In genomic region chr11:103116959-103117590, GRCm38 (mm10) we compare ENCODE assay signal across 8 mouse cellular contexts. TPM values are rescaled to one million over a fixed set of nuclear protein-coding genes. Genes with fewer than 3 reads are reported as not detected.
A peak's percentile ranks its signal among the peaks of the same experiment; 100 is the strongest.
DNase-seq lines count a peak whose midpoint lies in the region; ATAC-seq and TF ChIP-seq lines count a peak whose summit lies in the region.

No protein-coding gene starts in this region.

- peak overlapping the region; percentile 72 for H3K4me3 ChIP-seq in ES-Bruce4 (ENCODE audit: low read depth, low read length)
- peak overlapping the region; percentile 49 for H3K4me3 ChIP-seq in forebrain, embryonic 11.5 days (ENCODE audit: low read depth, low read length)
- peak overlapping the region; percentile 77 for H3K4me3 ChIP-seq in layer of hippocampus, adult 2 months

- H3K9me3 ChIP-seq in ES-Bruce4 (replicated peaks; ENCODE audit: control insufficient read depth, insufficient read depth, low read length, poor library complexity, severe bottlenecking), result no peaks in the 10 kb centered on the region
- H3K9me3 ChIP-seq in forebrain, embryonic 11.5 days (ENCODE audit: control insufficient read depth, low read length), result no peaks in the 10 kb centered on the region

- TF ChIP-seq CTCF in ES-Bruce4 (IDR thresholded peaks at IDR 0.05; ENCODE audit: low read depth, low read length), result peak; percentile 48
- peak; percentile 84 for TF ChIP-seq CTCF in layer of hippocampus, adult 2 months (conservative IDR thresholded peaks at IDR 0.05)

- no peaks in the 10 kb centered on the region; the same call in 1 of the 2 replicates for H3K36me3 ChIP-seq in ES-Bruce4 (ENCODE audit: control insufficient read depth, insufficient read depth, low read length, poor library complexity, severe bottlenecking)
- H3K36me3 ChIP-seq in forebrain, embryonic 11.5 days (ENCODE audit: control insufficient read depth, insufficient read depth, low read length), result no peaks in the 10 kb centered on the region

- WGBS in forebrain, embryonic 11.5 days, result under 1% methylated on average over 35 of the region's 35 CpGs

- peak; percentile 11 for TF ChIP-seq POLR2A in ES-Bruce4 (IDR thresholded peaks at IDR 0.05; ENCODE audit: insufficient read depth, low read length)

- no peaks in the 10 kb centered on the region for H3K27me3 ChIP-seq in ES-Bruce4 (ENCODE audit: control insufficient read depth, insufficient read depth, low read length, poor library complexity, severe bottlenecking)
- peaks cover 5% of the 10 kb centered on the region; the same call in 1 of the 2 replicates for H3K27me3 ChIP-seq in forebrain, embryonic 11.5 days (ENCODE audit: control insufficient read depth, insufficient read depth, low read length)

- ATAC-seq in forebrain, embryonic 11.5 days (replicated peaks; ENCODE audit: low FRiP score), result 0 out of 2 replicates have a peak, but pooled peaks have one; percentile 3

- no peak for TF ChIP-seq EP300 in ES-Bruce4 (IDR thresholded peaks at IDR 0.05; ENCODE audit: insufficient read depth, low read depth, low read length)

- intact Hi-C loops in heart, postnatal 14 days (cut with DNase I), result loop anchor here (1.0 kb wide), 2 partner anchors 15 to 42 kb away; partner anchors contain the start of gene Hexim2

- peaks cover 2% of the 10 kb centered on the region for H3K4me1 ChIP-seq in ES-Bruce4 (ENCODE audit: control insufficient read depth, insufficient read depth, low read length)
- peaks cover 19% of the 10 kb centered on the region for H3K4me1 ChIP-seq in forebrain, embryonic 11.5 days (replicated peaks; ENCODE audit: control insufficient read depth, insufficient read depth, low read length)

- H3K9ac ChIP-seq in ES-Bruce4 (ENCODE audit: low read depth, poor library complexity, severe bottlenecking), result peak overlapping the region; percentile 76
- H3K9ac ChIP-seq in forebrain, embryonic 11.5 days (ENCODE audit: low read length), result peak overlapping the region; percentile 73

- no peak overlapping the region for H3K27ac ChIP-seq in ES-Bruce4 (ENCODE audit: insufficient read depth, low read length)
- no peak overlapping the region for H3K27ac ChIP-seq in forebrain, embryonic 11.5 days (ENCODE audit: low read depth, low read length)
- peak overlapping the region; percentile 92 for H3K27ac ChIP-seq in layer of hippocampus, adult 2 months

- peak overlapping the region; percentile 95 for H3K4me2 ChIP-seq in forebrain, embryonic 11.5 days (ENCODE audit: low read depth, low read length, severe bottlenecking)

- DNase-seq in c-Kit-positive CD71-negative TER-119-negative erythroid progenitor cells, embryonic 14.5 days (ENCODE audit: low read depth), result peak; percentile 63
- peak; percentile 82 for DNase-seq in forebrain, embryonic 11.5 days (ENCODE audit: low spot score)
- DNase-seq in heart, postnatal 14 days, result peak; percentile 82 to 84
- DNase-seq in layer of hippocampus, adult 2 months (ENCODE audit: low spot score in 2 of 2), result peak; percentile 70 to 79
- DNase-seq in lung, postnatal 10 days, result peak; percentile 90
- peak; percentile 69 for DNase-seq in ovary, postnatal 10 days (ENCODE audit: low spot score)
- peak; percentile 70 to 80 for DNase-seq in thymus, postnatal 10 days (ENCODE audit: low spot score in 2 of 2)

RNA-seq across cellular contexts. Expression of gene Hexim1, which starts 1.0 kb away (rescaled TPM):
- polyA plus RNA-seq in ES-Bruce4 (2011; ENCODE audit: insufficient read depth, insufficient read length, low read depth, missing spikeins), result 17.2 and 20.1 TPM in 2 replicates
- polyA plus RNA-seq in forebrain, embryonic 11.5 days (2014; fragmentation: Nextera tagmentation; extraction: Ambion mirVana), result 3.9 and 4.6 TPM in 2 replicates
- 10 to 100 TPM; 18.5 to 20.4 TPM for total RNA-seq in heart, postnatal 14 days (2021)
- total RNA-seq in layer of hippocampus, adult 2 months (2021), result 10 to 100 TPM; 48.5 to 50.8 TPM

RNA-seq across cellular contexts. Expression of gene Hexim2, which starts 15.2 kb away (rescaled TPM):
- polyA plus RNA-seq in ES-Bruce4 (2011; ENCODE audit: insufficient read depth, insufficient read length, low read depth, missing spikeins), result 1.7 and 4.5 TPM in 2 replicates
- 8.7 and 9.2 TPM in 2 replicates for polyA plus RNA-seq in forebrain, embryonic 11.5 days (2014; fragmentation: Nextera tagmentation; extraction: Ambion mirVana)
- 1 to 10 TPM; 1.8 to 3.3 TPM for total RNA-seq in heart, postnatal 14 days (2021)
- total RNA-seq in layer of hippocampus, adult 2 months (2021), result 10 to 100 TPM in 1 of 2 experiments, 1 to 10 TPM in 1; 9.7 to 16.0 TPM

RNA-seq across cellular contexts. Expression of gene Acbd4, which starts 15.6 kb away (rescaled TPM):
- 15.0 and 19.4 TPM in 2 replicates for polyA plus RNA-seq in ES-Bruce4 (2011; ENCODE audit: insufficient read depth, insufficient read length, low read depth, missing spikeins)
- 7.8 and 8.1 TPM in 2 replicates for polyA plus RNA-seq in forebrain, embryonic 11.5 days (2014; fragmentation: Nextera tagmentation; extraction: Ambion mirVana)
- total RNA-seq in heart, postnatal 14 days (2021), result 10 to 100 TPM; 30.5 to 34.5 TPM
- total RNA-seq in layer of hippocampus, adult 2 months (2021), result 10 to 100 TPM; 87.1 to 91.0 TPM

RNA-seq across cellular contexts. Expression of gene Plcd3, which starts 15.6 kb away (rescaled TPM):
- 14.7 and 17.5 TPM in 2 replicates for polyA plus RNA-seq in ES-Bruce4 (2011; ENCODE audit: insufficient read depth, insufficient read length, low read depth, missing spikeins)
- 0.69 and 0.86 TPM in 2 replicates for polyA plus RNA-seq in forebrain, embryonic 11.5 days (2014; fragmentation: Nextera tagmentation; extraction: Ambion mirVana)
- total RNA-seq in heart, postnatal 14 days (2021), result 10 to 100 TPM; 19.4 to 20.9 TPM
- total RNA-seq in layer of hippocampus, adult 2 months (2021), result 10 to 100 TPM in 1 of 2 experiments, 1 to 10 TPM in 1; 9.3 to 10.2 TPM

RNA-seq across cellular contexts. Expression of gene Fmnl1, which starts 53.8 kb away (rescaled TPM):
- polyA plus RNA-seq in ES-Bruce4 (2011; ENCODE audit: insufficient read depth, insufficient read length, low read depth, missing spikeins), result 1.7 and 4.9 TPM in 2 replicates
- 0.76 and 1.8 TPM in 2 replicates for polyA plus RNA-seq in forebrain, embryonic 11.5 days (2014; fragmentation: Nextera tagmentation; extraction: Ambion mirVana)
- 10 to 100 TPM; 16.8 to 21.6 TPM for total RNA-seq in heart, postnatal 14 days (2021)
- total RNA-seq in layer of hippocampus, adult 2 months (2021), result 100 to 1,000 TPM; 142 to 156 TPM
